Mouse (Mus musculus) skeletal muscle tissue, adult 2 months (tissue): ENCODE measurements around the gene Card10.

Source experiments
- DNase-seq: peaks from one replicate; pipeline ENCODE4 v3.0.0-alpha.2; 2012; ENCODE audit warnings: low read depth, low spot score

The Card10 gene

GRCm38 (mm10) chr15:78735431-78736180 is 67.2 kb downstream of the Card10 start:
- no peak for DNase-seq

- DNase-seq, result no peak
Observed at GRCm38 (mm10) chr15:78731830-78732229, 71.0 kb downstream of the Card10 start.

GRCm38 (mm10) chr15:78730315-78731049 is 72.4 kb downstream of the Card10 start:
- no peak for DNase-seq

GRCm38 (mm10) chr15:78726697-78727096 is 76.1 kb downstream of the Card10 start:
- no peak for DNase-seq
